Mouse (Mus musculus) spleen, embryonic (tissue): ENCODE data around the gene Acox1.

Experiments used
- CTCF ChIA-PET: fragments of 350-600 bp; sonication (Branson Sonifier 250); formaldehyde crosslinking; loops from one replicate; lab custom pipeline; 2022; lab: Charles Lee

The Acox1 gene

GRCm38 (mm10) chr11:116169214-116169613 is 29.6 kb downstream of the Acox1 start:
- CTCF ChIA-PET, result interaction anchor here (0.7 kb wide), 1 partner anchor 280 kb away, joined by 19 read pairs; no protein-coding TSS in a partner anchor

GRCm38 (mm10) chr11:116167884-116168439 is 30.9 kb downstream of the Acox1 start, which contains the start of gene Fbf1:
Fbf1 (minus strand) TSS chr11:116168166.
- CTCF ChIA-PET, result no interaction called here

GRCm38 (mm10) chr11:116167232-116167631 is 31.6 kb downstream of the Acox1 start:
- CTCF ChIA-PET, result interaction anchor here (0.5 to 0.6 kb wide), 2 partner anchors 21 to 321 kb away, joined by 3 to 7 read pairs; no protein-coding TSS in a partner anchor

- CTCF ChIA-PET, result interaction anchor here (0.6 kb wide), 1 partner anchor 105 kb away, joined by 5 read pairs; no protein-coding TSS in a partner anchor
These were observed 35.8 kb downstream of the Acox1 start for GRCm38 (mm10) chr11:116163002-116163401.

- CTCF ChIA-PET, result no interaction called here
These were observed 36.7 kb downstream of the Acox1 start for GRCm38 (mm10) chr11:116162146-116162545.

- CTCF ChIA-PET, result no interaction called here
These were observed 37.5 kb downstream of the Acox1 start for GRCm38 (mm10) chr11:116161312-116161711.

GRCm38 (mm10) chr11:116150960-116151359 is 47.9 kb downstream of the Acox1 start:
- CTCF ChIA-PET, result interaction anchor here (0.5 kb wide), 1 partner anchor 46 kb away, joined by 4 read pairs; no protein-coding TSS in a partner anchor

- CTCF ChIA-PET, result interaction anchor here (0.5 kb wide), 1 partner anchor 161 kb away, joined by 3 read pairs; no protein-coding TSS in a partner anchor
These were observed 49.5 kb downstream of the Acox1 start for GRCm38 (mm10) chr11:116149341-116149740.

GRCm38 (mm10) chr11:116148761-116149221 is 50.1 kb downstream of the Acox1 start:
- CTCF ChIA-PET, result no interaction called here

GRCm38 (mm10) chr11:116146294-116146985 is 52.4 kb downstream of the Acox1 start:
- CTCF ChIA-PET, result no interaction called here

GRCm38 (mm10) chr11:116145481-116146293 is 53.2 kb downstream of the Acox1 start:
- CTCF ChIA-PET, result no interaction called here

GRCm38 (mm10) chr11:116143468-116143867 is 55.4 kb downstream of the Acox1 start:
- CTCF ChIA-PET, result no interaction called here

GRCm38 (mm10) chr11:116142211-116142991 is 56.4 kb downstream of the Acox1 start:
- CTCF ChIA-PET, result no interaction called here

- CTCF ChIA-PET, result no interaction called here
These were observed 60.2 kb downstream of the Acox1 start, which contains the start of gene Mrpl38 for GRCm38 (mm10) chr11:116138468-116139138. Mrpl38 (minus strand) TSS chr11:116138868.

- CTCF ChIA-PET, result no interaction called here
These were observed 60.8 kb downstream of the Acox1 start for GRCm38 (mm10) chr11:116138096-116138467.

GRCm38 (mm10) chr11:116134171-116134570 is 64.7 kb downstream of the Acox1 start:
- CTCF ChIA-PET, result interaction anchor here (0.5 to 0.7 kb wide), 2 partner anchors 60 to 109 kb away, joined by 3 to 5 read pairs; no protein-coding TSS in a partner anchor

- CTCF ChIA-PET, result no interaction called here
These were observed 65.3 kb downstream of the Acox1 start for GRCm38 (mm10) chr11:116133497-116133896.

- CTCF ChIA-PET, result interaction anchor here (0.6 kb wide), 1 partner anchor 1084 kb away, joined by 3 read pairs; no protein-coding TSS in a partner anchor
These were observed 66.2 kb downstream of the Acox1 start for GRCm38 (mm10) chr11:116132366-116133333.
